Mouse (Mus musculus) cerebellum, postnatal 14 days (tissue): ENCODE results near the gene Smc2.
"Not testable (repeated sequence)": the region's sequence is repeated elsewhere in the genome, so short reads cannot be mapped to it uniquely, and the experiment has no call there.

Source experiments
- DNase-seq, 2 experiments: peaks; one replicate each; pipeline ENCODE4 v3.0.0; 2021; ENCODE audit warnings: mixed read lengths in 2 of 2

Gene Smc2

GRCm38 (mm10) chr4:52438886-52439664 is at the start of gene Smc2:
Gene Smc2 (plus strand): TSS chr4:52439243.
- DNase-seq = peak; percentile 95 to 96

- no peak for DNase-seq
These were observed 27.5 kb upstream of the Smc2 start for GRCm38 (mm10) chr4:52411587-52411986.

DNA sequence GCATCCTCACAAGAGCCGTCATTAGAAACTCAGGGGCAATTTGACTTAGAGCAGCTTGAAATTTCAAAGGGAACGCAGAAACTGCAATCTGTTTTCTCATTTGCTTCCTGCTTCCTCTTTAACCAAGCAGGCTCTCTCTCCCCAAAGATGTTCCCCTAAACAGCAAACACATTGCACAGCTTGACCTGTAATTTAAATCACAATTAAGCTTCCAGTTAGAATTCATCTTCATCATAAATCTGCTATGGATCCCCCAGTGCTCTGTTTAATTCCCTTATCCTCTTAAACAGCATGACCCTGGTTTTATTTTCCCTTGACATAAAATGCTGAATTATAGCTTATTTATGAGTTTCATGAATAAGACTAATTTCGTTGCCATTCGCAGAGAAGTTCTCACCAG is 15.4 kb upstream of the Smc2 start:
- no peak for DNase-seq

DNA sequence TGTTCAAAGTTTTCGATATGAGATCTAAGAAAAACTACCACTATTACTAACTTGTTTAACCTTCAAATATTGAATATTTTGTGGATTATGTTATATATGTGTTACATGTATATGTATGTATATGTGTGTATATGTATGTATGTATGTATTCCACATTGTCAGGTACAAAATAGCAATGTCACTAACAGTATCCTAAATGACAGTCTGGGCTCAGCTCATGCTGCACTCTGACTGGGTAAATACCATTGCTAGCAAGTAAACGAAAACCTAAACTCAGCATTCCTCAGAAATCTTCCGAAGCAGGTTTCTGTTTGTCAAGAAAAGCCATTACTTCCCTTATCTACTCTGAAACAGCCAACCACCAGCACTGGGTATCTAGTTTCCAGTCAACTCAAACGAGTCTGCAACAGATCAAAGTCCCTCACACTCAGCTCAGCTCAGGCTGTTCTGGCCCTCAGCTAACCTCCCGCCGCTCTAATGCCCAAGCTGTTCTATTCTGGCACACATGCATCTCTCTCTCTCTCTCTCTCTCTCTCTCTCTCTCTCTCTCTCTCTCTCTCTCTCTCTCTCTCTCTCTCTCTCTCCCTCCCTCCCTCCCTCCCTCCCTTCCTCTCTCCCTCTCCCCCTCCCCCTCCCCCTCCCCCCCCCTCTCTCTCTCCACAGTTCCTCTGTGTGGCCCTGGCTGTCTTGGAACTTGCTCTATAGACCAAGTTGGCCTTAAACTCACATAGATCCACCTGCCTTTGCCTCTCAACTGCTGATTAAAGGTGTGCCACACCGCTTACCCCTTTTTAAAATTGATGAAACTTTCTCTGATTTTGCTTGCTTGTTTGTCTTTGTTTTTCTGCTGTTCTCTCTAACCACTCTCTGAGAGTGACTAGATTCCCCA is 9.5 kb upstream of the Smc2 start:
- peak; percentile 4 to 26 for DNase-seq

DNA sequence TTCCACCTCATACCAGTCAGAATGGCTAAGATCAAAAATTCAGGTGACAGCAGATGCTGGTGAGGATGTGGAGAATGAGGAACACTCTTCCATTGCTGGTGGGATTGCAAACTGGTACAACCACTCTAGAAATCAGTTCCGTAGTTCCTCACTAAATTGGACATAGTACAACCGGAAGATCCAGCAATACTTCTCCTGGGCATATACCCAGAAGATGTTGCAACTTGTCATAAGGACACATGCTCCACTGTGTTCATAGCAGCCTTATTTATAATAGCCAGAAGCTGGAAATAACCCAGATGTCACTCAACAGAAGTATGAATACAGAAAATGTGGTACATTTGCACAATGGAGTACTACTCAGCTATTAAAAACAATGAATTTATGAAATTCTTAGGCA is 3.5 kb upstream of the Smc2 start:
- DNase-seq = not testable (repeated sequence)

- no peak for DNase-seq
These were observed 615 bp upstream of the Smc2 start for GRCm38 (mm10) chr4:52438371-52438885.

GRCm38 (mm10) chr4:52459726-52460125 is 20.7 kb downstream of the Smc2 start:
- peak in 1 of 2 experiments; percentile 15 for DNase-seq

- DNase-seq = no peak
These were observed 22.3 kb downstream of the Smc2 start for GRCm38 (mm10) chr4:52461321-52461720.

DNA sequence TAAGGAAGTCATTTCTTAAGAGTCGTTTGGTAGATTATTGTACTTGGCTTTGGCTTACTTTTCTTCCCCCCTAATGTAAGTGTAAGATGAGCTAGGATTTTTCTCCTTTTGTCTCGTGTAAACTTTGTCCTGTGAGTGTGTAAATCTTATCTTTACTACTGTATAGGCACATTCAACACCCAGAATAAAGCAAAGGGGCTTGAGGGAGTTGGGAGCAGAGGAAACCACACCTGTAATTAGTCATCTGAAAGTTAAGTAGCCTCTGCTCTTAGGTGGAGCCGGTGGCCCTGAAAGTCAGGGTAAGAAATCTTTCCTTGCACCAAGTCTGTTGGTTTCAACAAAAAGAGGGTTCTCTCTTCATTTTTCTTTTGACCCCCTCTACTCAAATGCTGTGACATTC is 34.4 kb downstream of the Smc2 start:
- DNase-seq = no peak

DNA sequence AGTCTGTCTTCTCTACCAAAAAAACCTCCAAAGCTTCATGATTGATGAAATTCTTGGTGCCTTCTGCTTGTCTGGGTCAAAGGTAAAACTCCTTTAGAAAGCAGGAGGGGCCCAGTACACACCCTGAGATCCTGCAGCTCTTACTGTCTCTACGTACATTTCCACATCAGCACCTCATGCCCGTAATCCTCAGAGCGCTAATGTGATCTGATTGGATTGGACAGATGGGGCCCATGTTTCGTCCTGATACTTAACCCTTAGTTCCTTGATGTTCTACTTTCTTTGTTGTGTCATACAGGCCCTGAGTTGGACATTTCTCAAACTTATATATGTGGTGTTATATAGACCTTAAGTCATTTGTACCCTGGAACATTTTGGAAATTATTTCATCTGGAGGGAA is 48.4 kb downstream of the Smc2 start:
- no peak for DNase-seq

- not testable (repeated sequence) for DNase-seq
These were observed 58.1 kb downstream of the Smc2 start, which contains the start of gene Vma21-ps for GRCm38 (mm10) chr4:52497144-52497543. Gene Vma21-ps (minus strand): TSS chr4:52497244.

DNA sequence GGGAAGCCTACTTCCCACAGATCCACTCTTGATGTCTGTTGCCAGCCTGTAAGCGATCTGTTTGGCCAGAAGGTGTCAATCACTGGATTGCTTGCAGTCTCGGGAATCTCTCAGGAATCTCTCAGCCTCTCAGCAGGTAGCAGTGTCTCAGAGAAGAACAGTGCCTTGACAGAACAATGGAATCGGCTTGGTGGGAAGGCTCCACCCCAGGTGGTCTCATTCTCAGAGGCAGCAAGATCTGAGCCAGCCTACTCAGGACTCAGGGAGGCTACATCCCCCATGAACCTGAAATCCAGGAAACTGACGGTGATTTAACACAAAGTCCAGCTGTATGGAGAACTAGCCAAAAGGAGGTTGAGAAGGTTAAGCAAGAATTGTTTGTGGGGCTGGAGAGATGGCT is 78.5 kb downstream of the Smc2 start:
- no peak for DNase-seq

DNA sequence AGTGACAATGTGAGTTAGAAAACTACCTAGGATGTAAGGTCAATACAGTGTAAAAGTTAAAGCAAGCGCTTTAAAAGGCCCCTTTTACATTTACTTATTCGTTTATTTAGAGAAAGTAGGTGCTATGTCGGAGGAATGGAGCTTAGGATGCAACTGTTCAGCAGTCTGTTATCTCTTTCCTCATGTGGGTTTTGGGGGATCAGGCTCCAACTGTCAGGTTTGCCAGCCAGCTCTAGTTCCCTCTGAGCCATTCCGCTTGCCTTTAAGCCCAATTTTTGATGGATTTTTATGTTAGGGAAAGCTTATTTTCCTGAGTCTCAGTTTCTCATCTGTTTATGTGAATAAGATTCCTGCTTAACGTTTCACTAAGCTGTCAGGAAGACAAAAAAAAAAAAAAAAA is 80.3 kb downstream of the Smc2 start:
- no peak for DNase-seq

DNA sequence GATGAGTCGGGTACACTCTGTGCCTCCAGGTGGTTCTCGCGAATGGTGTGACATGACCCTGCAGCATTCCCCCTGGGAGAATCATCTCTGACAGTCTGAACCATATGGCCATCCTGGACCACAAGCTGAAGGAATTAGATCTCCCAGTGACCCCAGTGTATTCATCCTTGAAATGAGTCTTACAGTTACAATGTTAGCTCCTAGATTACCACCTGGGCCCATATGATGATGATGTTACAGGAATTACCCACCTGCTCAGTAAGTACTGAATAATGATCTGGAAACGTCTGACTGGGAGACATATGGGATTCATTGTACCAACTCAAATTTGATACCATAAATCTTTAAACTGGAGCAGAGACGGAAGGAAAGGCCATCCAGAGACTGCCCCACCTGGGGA is 87.4 kb downstream of the Smc2 start:
- peak in 1 of 2 experiments; percentile 2 for DNase-seq

DNA sequence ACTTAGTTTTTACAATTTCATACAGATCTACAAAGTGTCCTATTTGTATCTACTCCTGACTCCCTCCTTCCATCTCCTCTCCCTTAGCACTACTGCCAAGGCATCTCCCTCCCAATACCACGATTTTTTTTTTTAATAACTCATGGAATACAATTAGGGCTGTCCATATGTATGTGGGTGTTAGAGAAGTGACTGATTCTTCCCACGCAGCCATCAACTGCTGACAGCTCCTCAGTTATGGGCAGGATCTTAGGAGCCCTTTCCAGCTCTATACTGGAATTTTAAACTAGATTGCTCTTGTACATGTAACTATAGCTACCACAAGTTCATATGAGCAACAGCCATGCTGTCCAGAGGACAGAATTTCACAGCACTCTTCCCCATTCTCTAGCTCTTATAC is 91.6 kb downstream of the Smc2 start:
- no peak for DNase-seq
